Mouse (Mus musculus) embryo, embryonic 10 days (tissue): ENCODE measurements around the gene Gdpd1.

Experiments used
- DNase-seq: peaks from one replicate; pipeline ENCODE4 v3.0.0-alpha.2; 2015; ENCODE audit warnings: low spot score

The Gdpd1 gene

DNA sequence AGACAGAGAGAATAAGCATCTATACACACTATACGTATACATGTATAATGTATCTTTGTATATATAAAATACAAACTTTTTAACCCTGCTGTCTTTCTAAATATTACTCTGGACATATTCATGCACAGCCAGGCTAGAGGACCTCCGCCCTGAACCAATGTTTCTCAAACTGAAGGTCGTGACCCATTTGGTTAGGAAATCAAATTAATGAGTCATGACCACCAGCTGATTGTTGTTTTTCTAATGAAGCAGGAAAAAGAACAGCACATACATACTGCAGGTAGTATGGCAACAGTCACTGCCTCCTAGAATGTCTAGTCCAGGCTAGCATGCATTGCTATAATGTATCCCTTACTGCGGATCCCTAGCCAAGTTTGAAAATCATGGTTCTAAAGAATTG is 82.6 kb downstream of the Gdpd1 start:
- no peak for DNase-seq

DNA sequence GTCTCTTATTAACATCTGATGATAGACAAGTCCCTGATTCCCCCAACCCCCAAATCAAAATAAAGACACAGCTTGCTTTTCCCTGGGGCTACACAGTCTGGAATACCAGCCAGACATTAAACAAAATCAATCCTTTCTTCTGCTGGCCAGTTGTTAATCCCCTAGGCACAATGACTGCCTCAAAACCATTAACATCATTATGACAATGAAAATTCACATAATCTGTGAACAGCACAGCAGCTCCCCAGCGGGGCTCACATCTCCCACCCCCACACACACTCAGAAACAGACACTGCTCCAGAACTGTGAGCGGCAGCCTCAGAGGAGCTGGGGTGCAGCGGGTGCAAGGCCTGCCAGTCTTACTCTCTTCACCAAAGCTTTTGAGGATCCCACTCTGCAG is 83.6 kb downstream of the Gdpd1 start:
- no peak for DNase-seq

DNA sequence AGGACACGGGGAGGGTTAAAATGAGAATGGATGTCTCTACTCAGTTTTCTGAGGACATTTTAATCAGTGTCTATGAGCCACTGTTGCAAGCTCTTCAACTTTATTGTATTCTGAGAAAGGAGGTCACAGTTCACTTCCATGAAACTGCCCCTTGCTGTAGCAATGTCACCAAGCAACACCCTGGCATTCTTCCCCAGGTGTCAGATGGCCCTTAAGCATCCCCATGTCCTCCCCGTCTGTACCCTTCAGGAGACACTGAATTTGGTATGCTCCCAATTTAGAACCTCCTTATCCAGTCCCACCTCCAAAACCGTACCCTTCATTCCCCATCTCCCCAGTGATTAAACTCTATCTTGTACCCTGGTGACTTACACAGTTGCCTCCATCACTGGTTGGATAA is 88.9 kb downstream of the Gdpd1 start:
- no peak for DNase-seq
